Mouse (Mus musculus) gastrocnemius, postnatal 10 days (tissue): ENCODE results near the gene Gm11992. TPM values are rescaled to one million over a fixed set of nuclear protein-coding genes. Genes with fewer than 3 reads are reported as not detected.

Source experiments
- DNase-seq: peaks from one replicate; pipeline ENCODE4 v3.0.0; 2021; ENCODE audit warnings: mixed read lengths
- total RNA-seq, 2 experiments: library from RNA; stranded (reverse); gene quantifications; 2 replicates each; pipeline ENCODE4 v1.2.3; 2021

The Gm11992 gene
- total RNA-seq, 2 experiments from 2014 or later: not detected

DNA sequence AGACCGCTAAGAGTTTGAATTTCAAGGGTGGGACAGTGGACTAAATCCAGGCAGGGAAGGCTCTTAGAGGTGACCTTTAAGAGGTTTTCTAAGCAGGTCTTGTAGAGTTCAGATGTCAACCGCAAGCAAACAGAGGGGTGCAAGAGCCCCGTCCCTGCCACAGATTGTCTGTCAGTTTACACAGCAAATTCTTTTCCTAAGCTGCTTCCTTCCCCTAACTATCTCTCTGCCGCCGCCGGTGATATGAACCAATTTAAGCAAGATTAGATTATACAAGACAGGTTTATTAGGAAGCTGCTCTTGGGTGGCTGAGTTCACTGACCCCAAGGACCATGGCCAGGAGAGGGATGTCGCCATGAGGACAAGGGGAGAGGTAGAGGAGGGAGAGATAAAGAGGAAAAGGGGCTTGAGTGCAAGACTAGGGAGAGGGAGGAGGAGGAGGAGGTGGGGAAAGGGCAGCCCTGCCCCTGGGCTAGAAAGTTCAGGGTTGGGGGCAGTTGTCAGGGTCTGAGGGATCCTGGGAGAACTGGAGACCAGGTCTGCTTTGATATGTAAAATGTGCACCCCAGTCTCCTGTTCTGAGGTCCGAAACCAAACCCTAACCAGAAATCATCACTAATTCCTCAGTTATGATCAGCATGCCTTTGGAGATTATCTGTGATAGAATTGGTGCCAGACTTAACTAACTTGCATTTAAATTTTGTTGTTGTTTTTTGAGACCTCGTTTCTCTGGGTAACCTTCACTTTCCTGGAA is 67.2 kb downstream of the Gm11992 start:
- no peak for DNase-seq

- no peak for DNase-seq
These were observed 67.7 kb downstream of the Gm11992 start for GRCm38 (mm10) chr11:9116121-9116520.

GRCm38 (mm10) chr11:9116916-9117315 is 68.5 kb downstream of the Gm11992 start:
- DNase-seq: no peak

DNA sequence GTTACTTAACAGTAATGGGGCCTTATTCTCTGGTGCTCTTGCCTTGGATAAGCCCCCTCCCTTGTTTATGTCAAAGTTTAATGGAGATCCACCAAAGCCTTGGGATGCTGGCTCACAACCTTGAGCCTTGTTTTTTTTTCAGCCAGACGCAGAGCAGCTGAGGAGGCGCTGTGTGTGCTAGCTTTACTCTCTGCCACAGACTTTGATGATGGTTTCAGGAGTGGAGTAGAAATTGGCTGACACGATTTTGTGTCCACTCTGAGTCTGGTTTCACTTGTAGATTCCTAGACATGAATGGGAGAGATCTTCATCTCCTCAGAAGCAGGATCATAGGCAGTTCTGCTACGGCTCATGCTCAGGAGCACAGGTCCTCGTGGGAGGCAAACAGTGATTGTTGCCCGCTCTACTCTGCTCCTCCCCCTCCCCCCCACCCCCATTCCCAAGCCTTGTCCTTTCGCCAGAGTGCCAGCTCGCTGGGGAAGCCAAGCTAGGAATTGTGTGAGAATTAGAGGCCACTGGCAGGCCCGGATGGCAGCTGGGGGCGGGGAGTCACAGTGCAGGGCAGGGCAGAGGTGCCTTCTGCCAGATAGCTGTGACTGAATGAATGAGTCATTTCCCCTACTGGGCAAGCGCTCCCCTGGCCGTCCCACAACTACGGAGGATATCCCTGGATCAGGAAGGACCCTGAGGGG is 69.1 kb downstream of the Gm11992 start:
- peak; percentile 37 for DNase-seq

- no peak for DNase-seq
These were observed 69.6 kb downstream of the Gm11992 start, which contains the start of gene Upp1 for GRCm38 (mm10) chr11:9118050-9118420. Gene Upp1 (plus strand): TSS chr11:9118103.

GRCm38 (mm10) chr11:9118421-9119121 is 70.2 kb downstream of the Gm11992 start:
- DNase-seq: peak; percentile 41

Other genes starting within 250 kb of the Gm11992 start
- gene Pkd1l1, start 75.3 kb upstream of the Gm11992 start, total RNA-seq: under 1 TPM; 0.05 to 0.12 TPM
- 1 to 10 TPM; 7.7 to 8.0 TPM for gene Hus1, start 37.4 kb upstream of the Gm11992 start, total RNA-seq
- gene Sun3, start 397 bp downstream of the Gm11992 start, total RNA-seq: not detected
- 1 to 10 TPM; 1.4 to 2.6 TPM for gene Upp1, start 69.5 kb downstream of the Gm11992 start, total RNA-seq
- under 1 TPM in 1 of 2 experiments, not detected in 1; 0.45 TPM for gene Abca13, start 143.3 kb downstream of the Gm11992 start, total RNA-seq